Mouse (Mus musculus): ENCODE results near the gene Gm43951.

- TF ChIP-seq TCF12 (IDR thresholded peaks at IDR 0.05; ENCODE audit: insufficient read depth, poor library complexity, severe bottlenecking) (no peak), POLR2AphosphoS2 (IDR thresholded peaks at IDR 0.05; ENCODE audit: insufficient read length, low read depth) (no peak), REST (IDR thresholded peaks at IDR 0.05; ENCODE audit: insufficient read depth, insufficient read length) (no peak)
Observed at GRCm38 (mm10) chr11:72196506-72196905, 10.1 kb downstream of the Gm43951 start.
